Mouse (Mus musculus) stomach, postnatal 0 days (tissue): ENCODE results near the gene Ccdc116. TPM values are rescaled to one million over a fixed set of nuclear protein-coding genes. Genes with fewer than 3 reads are reported as not detected.
A peak's percentile ranks its signal among the peaks of the same experiment; 100 is the strongest.

Source experiments
- ATAC-seq: fragments of 200-750 bp; cut with Nextera tagmentation; 2 replicates; pipeline ENCODE4 v1.8.0; 2017; ENCODE audit not compliant: low FRiP score, low TSS enrichment
- DNase-seq: peaks from one replicate; pipeline ENCODE4 v3.0.0-alpha.2; 2016; ENCODE audit warnings: low spot score
- H3K27ac ChIP-seq: fragments of 300-500 bp; sonication (generic); replicated peaks from 2 replicates; pipeline ENCODE4 v1.5.1; 2014; ENCODE audit warnings: mild to moderate bottlenecking, control low read depth
- H3K27me3 ChIP-seq: fragments of 300-500 bp; sonication (generic); 2 replicates; pipeline ENCODE4 v1.6.1; 2014; ENCODE audit warnings: low read length; ENCODE audit not compliant: control insufficient read depth, insufficient read depth
- H3K36me3 ChIP-seq: fragments of 300-500 bp; sonication (generic); 2 replicates; pipeline ENCODE4 v1.6.1; 2014; ENCODE audit warnings: low read length, mixed read lengths; ENCODE audit not compliant: control insufficient read depth, insufficient read depth
- H3K4me1 ChIP-seq: fragments of 300-500 bp; sonication (generic); replicated peaks from 2 replicates; pipeline ENCODE4 v1.6.1; 2014; ENCODE audit warnings: antibody characterized with exemption; ENCODE audit not compliant: control insufficient read depth, insufficient read depth
- H3K4me2 ChIP-seq: fragments of 300-500 bp; sonication (generic); replicated peaks from 2 replicates; pipeline ENCODE4 v1.6.1; 2014; ENCODE audit warnings: low read depth, mild to moderate bottlenecking, control low read depth, moderate library complexity
- H3K4me3 ChIP-seq: fragments of 300-500 bp; sonication (generic); 2 replicates; pipeline ENCODE4 v1.5.1; 2014; ENCODE audit warnings: low read depth, low read length, control low read depth
- H3K9ac ChIP-seq: fragments of 300-500 bp; sonication (generic); 2 replicates; pipeline ENCODE4 v1.6.1; 2014; ENCODE audit warnings: mild to moderate bottlenecking, low read length, control low read depth, mixed read lengths
- H3K9me3 ChIP-seq: fragments of 300-500 bp; sonication (generic); 2 replicates; pipeline ENCODE4 v1.6.1; 2016; ENCODE audit warnings: low read length; ENCODE audit not compliant: control insufficient read depth
- CTCF ChIP-seq: IDR thresholded peaks from 2 replicates; pipeline ENCODE4 v1.5.1; 2016; ENCODE audit warnings: antibody characterized with exemption, low read depth, mild to moderate bottlenecking, moderate library complexity
- EP300 ChIP-seq: optimal IDR thresholded peaks from 2 replicates; pipeline ENCODE3; 2016; ENCODE audit warnings: antibody characterized with exemption
- WGBS: fragments of 180-500 bp; shearing (Covaris S2); extraction: QIAGEN DNeasy Blood & Tissue Kit; methylation state at CpG from one replicate; pipeline ENCODE4 v1.1.7; 2014; 5-methylcytosine and 5-hydroxymethylcytosine counted together
- polyA plus RNA-seq: library from polyadenylated mRNA; unstranded; fragments of >200 nt; fragmentation: Nextera tagmentation; extraction: Ambion mirVana; gene quantifications from 2 replicates; pipeline ENCODE4 v1.2.1, GENCODE M21; 2015

The Ccdc116 gene
- polyA plus RNA-seq, 1 experiment from 2014 or later, result 1.8 TPM

- Histone ChIP-seq H3K9me3 (no peaks in the 10 kb centered on the region), H3K36me3 (no peaks in the 10 kb centered on the region), H3K27ac (no peak overlapping the region), H3K9ac (no peak overlapping the region), H3K27me3 (no peaks in the 10 kb centered on the region), H3K4me2 (no peak overlapping the region), H3K4me3 (no peak overlapping the region), H3K4me1 (no peaks in the 10 kb centered on the region)
- WGBS, result 78% methylated on average over 15 of the region's 15 CpGs
- TF ChIP-seq CTCF, result no peak
- no peak for TF ChIP-seq EP300
- ATAC-seq (no peak), DNase-seq (no peak)
Measured at GRCm38 (mm10) chr16:17137355-17137754, 9.7 kb downstream of the Ccdc116 start.

GRCm38 (mm10) chr16:17132906-17133200, 14.2 kb downstream of the Ccdc116 start:
- peak overlapping the region; percentile 76 for H3K4me3 ChIP-seq
- no peaks in the 10 kb centered on the region for H3K9me3 ChIP-seq
- WGBS, result 12% methylated on average over 7 of the region's 7 CpGs
- DNase-seq (no peak), ATAC-seq (no peak)
- H3K27me3 ChIP-seq, result no peaks in the 10 kb centered on the region
- no peaks in the 10 kb centered on the region for H3K36me3 ChIP-seq
- TF ChIP-seq CTCF (no peak), EP300 (no peak)
- H3K4me2 ChIP-seq, result peak overlapping the region; percentile 99
- no peak overlapping the region for H3K9ac ChIP-seq
- 0 out of 2 replicates have a peak, but pooled peaks cover 2% of the 10 kb centered on the region for H3K4me1 ChIP-seq
- no peak overlapping the region for H3K27ac ChIP-seq

- ATAC-seq (peak; percentile 99), DNase-seq (peak; percentile 99)
- H3K4me2 ChIP-seq, result peak within 1 kb of the TSS; percentile 99
- WGBS, result under 1% methylated on average over 46 of the region's 47 CpGs
- H3K4me3 ChIP-seq, result peak within 1 kb of the TSS; percentile 76
- no peak for TF ChIP-seq EP300
- TF ChIP-seq CTCF, result peak; percentile 48; the same call in 1 of the 2 replicates
- no peaks in the 10 kb centered on the region for H3K36me3 ChIP-seq
- H3K4me1 ChIP-seq, result 0 out of 2 replicates have a peak, but pooled peaks cover 2% of the 10 kb centered on the region
- no peaks in the 10 kb centered on the region for H3K9me3 ChIP-seq
- peak within 1 kb of the TSS; percentile 67 for H3K27ac ChIP-seq
- no peaks in the 10 kb centered on the region for H3K27me3 ChIP-seq
- peak within 1 kb of the TSS; percentile 62 for H3K9ac ChIP-seq
Measured at GRCm38 (mm10) chr16:17132089-17132905, 14.7 kb downstream of the Ccdc116 start, which contains the start of gene Sdf2l1. Sdf2l1 (minus strand) TSS chr16:17132383.

GRCm38 (mm10) chr16:17131191-17132088, 15.6 kb downstream of the Ccdc116 start:
- Histone ChIP-seq H3K4me3 (peak overlapping the region; percentile 76), H3K4me2 (peak overlapping the region; percentile 99), H3K4me1 (0 out of 2 replicates have a peak, but pooled peaks cover 2% of the 10 kb centered on the region), H3K27me3 (no peaks in the 10 kb centered on the region), H3K9ac (peak overlapping the region; percentile 62), H3K9me3 (no peaks in the 10 kb centered on the region), H3K36me3 (no peaks in the 10 kb centered on the region), H3K27ac (peak overlapping the region; percentile 67)
- no peak for ATAC-seq
- TF ChIP-seq CTCF (no peak; the same call in 1 of the 2 replicates), EP300 (no peak)
- WGBS, result 3% methylated on average over 43 of the region's 43 CpGs
- peak; percentile 50 for DNase-seq

GRCm38 (mm10) chr16:17127292-17127691, 19.7 kb downstream of the Ccdc116 start:
- no peak overlapping the region for H3K4me3 ChIP-seq
- no peaks in the 10 kb centered on the region for H3K27me3 ChIP-seq
- no peak overlapping the region for H3K4me2 ChIP-seq
- DNase-seq, result peak; percentile 69
- WGBS, result 100% methylated on average over 1 of the region's 1 CpGs
- H3K9ac ChIP-seq, result no peak overlapping the region
- H3K27ac ChIP-seq, result no peak overlapping the region
- no peak for ATAC-seq
- TF ChIP-seq CTCF, result peak; percentile 86
- no peak for TF ChIP-seq EP300
- no peaks in the 10 kb centered on the region for H3K9me3 ChIP-seq
- 0 out of 2 replicates have a peak, but pooled peaks cover 5% of the 10 kb centered on the region for H3K4me1 ChIP-seq
- H3K36me3 ChIP-seq, result no peaks in the 10 kb centered on the region
